Mouse (Mus musculus): ENCODE measurements around the gene Afap1l2. TPM values are rescaled to one million over a fixed set of nuclear protein-coding genes. Genes with fewer than 3 reads are reported as not detected.

Afap1l2 gene
- polyA plus RNA-seq, 1 experiment from 2014 or later: 11.7 TPM

DNA sequence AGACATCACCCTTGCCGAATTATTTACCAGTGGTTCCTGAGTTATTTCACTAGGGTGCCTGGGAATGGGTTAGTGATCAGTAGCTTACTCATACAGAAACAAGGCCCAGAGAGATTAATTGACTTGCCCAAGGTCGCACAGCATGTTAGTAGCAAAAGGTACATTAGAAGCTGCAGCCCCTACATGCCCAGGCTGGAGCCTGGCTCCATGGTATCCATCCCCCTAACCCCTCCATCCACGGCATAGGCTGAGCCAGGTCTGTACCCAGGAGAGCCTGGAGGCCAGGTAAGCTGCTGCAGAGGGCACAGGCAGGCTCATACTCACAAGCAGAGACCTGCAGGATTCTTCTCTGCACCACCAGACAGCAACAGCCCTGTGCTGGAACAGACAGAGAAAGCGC lies 6.1 kb downstream of the Afap1l2 start:
- no peak overlapping the region for H3K9ac ChIP-seq (ENCODE audit: low read depth, low read length)
- no peak overlapping the region for H3K4me2 ChIP-seq (ENCODE audit: low read length)
- H3K27ac ChIP-seq (ENCODE audit: low read length): no peak overlapping the region
- H3K4me1 ChIP-seq (ENCODE audit: control insufficient read depth, insufficient read depth, low read length): peaks cover 5% of the 10 kb centered on the region
- no peaks in the 10 kb centered on the region for H3K36me3 ChIP-seq (ENCODE audit: control insufficient read depth, insufficient read depth, low read length)
- no peaks in the 10 kb centered on the region for H3K27me3 ChIP-seq (ENCODE audit: control insufficient read depth, insufficient read depth, low read depth, low read length)
- ATAC-seq: no peak
- H3K4me3 ChIP-seq (ENCODE audit: low read depth, low read length): no peak overlapping the region
- WGBS: 92% methylated on average over 4 of the region's 4 CpGs
- no peaks in the 10 kb centered on the region for H3K9me3 ChIP-seq (replicated peaks; ENCODE audit: control insufficient read depth, low read length, poor library complexity, severe bottlenecking)

- Histone ChIP-seq H3K27ac (ENCODE audit: low read length) (no peak overlapping the region), H3K4me3 (ENCODE audit: low read depth, low read length) (no peak overlapping the region), H3K9me3 (replicated peaks; ENCODE audit: control insufficient read depth, low read length, poor library complexity, severe bottlenecking) (no peaks in the 10 kb centered on the region), H3K4me2 (ENCODE audit: low read length) (no peak overlapping the region), H3K27me3 (ENCODE audit: control insufficient read depth, insufficient read depth, low read depth, low read length) (no peaks in the 10 kb centered on the region), H3K36me3 (ENCODE audit: control insufficient read depth, insufficient read depth, low read length) (no peaks in the 10 kb centered on the region), H3K4me1 (ENCODE audit: control insufficient read depth, insufficient read depth, low read length) (peaks cover 8% of the 10 kb centered on the region), H3K9ac (ENCODE audit: low read depth, low read length) (no peak overlapping the region)
- ATAC-seq: no peak
- WGBS: 91% methylated on average over 5 of the region's 5 CpGs
Observed at GRCm38 (mm10) chr19:57000592-57000991, 7.4 kb downstream of the Afap1l2 start.

DNA sequence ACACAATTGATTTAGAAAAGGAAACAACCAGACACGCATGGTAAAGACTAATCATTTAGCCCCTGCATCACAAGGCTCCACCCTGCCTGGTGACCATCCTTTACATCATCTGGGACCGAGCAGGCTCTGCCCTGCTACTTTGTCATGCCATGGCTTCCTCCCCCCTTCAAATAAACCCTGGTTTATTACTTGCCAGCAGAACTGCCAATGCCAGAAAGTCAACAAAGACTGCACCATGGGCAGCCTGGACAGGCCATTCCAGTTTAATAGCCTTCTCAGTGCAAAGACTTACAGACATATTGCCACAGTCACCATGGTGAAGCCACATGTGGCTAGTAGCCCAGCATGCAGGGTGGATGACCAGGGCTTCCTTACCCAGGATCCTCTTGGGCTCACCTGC lies 8.2 kb downstream of the Afap1l2 start:
- ATAC-seq: no peak
- Histone ChIP-seq H3K27ac (ENCODE audit: low read length) (no peak overlapping the region), H3K36me3 (ENCODE audit: control insufficient read depth, insufficient read depth, low read length) (no peaks in the 10 kb centered on the region), H3K4me2 (ENCODE audit: low read length) (no peak overlapping the region), H3K9me3 (replicated peaks; ENCODE audit: control insufficient read depth, low read length, poor library complexity, severe bottlenecking) (no peaks in the 10 kb centered on the region), H3K4me1 (ENCODE audit: control insufficient read depth, insufficient read depth, low read length) (peaks cover 8% of the 10 kb centered on the region), H3K9ac (ENCODE audit: low read depth, low read length) (no peak overlapping the region), H3K27me3 (ENCODE audit: control insufficient read depth, insufficient read depth, low read depth, low read length) (no peaks in the 10 kb centered on the region), H3K4me3 (ENCODE audit: low read depth, low read length) (no peak overlapping the region)
- WGBS: 77% methylated on average over 2 of the region's 2 CpGs

DNA sequence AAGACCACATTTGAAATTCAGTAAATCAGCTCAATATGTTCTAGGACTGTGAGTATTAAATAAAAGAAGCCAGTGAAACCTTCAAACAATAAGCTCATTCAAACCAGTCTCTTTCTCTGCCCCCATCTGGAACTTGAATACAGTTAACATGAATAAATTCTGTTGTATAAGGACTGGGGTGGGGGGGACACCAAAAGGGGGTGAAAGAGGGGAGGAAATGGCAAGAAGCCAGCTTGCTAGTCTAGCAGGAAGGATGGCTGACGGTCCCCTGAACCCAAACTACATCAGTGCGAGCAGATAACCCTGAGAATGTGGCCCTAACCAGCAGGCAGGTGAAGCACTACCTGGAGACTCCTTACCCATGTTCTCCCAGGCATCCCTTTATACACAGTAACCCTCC lies 9.1 kb downstream of the Afap1l2 start:
- Histone ChIP-seq H3K36me3 (ENCODE audit: control insufficient read depth, insufficient read depth, low read length) (no peaks in the 10 kb centered on the region), H3K27me3 (ENCODE audit: control insufficient read depth, insufficient read depth, low read depth, low read length) (no peaks in the 10 kb centered on the region), H3K9ac (ENCODE audit: low read depth, low read length) (no peak overlapping the region), H3K4me2 (ENCODE audit: low read length) (no peak overlapping the region), H3K4me1 (ENCODE audit: control insufficient read depth, insufficient read depth, low read length) (peaks cover 8% of the 10 kb centered on the region), H3K9me3 (replicated peaks; ENCODE audit: control insufficient read depth, low read length, poor library complexity, severe bottlenecking) (no peaks in the 10 kb centered on the region), H3K27ac (ENCODE audit: low read length) (0 out of 2 replicates have a peak overlapping the region, but pooled peaks have one; percentile 38), H3K4me3 (ENCODE audit: low read depth, low read length) (no peak overlapping the region)
- 72% methylated on average over 2 of the region's 2 CpGs for WGBS
- ATAC-seq: no peak

DNA sequence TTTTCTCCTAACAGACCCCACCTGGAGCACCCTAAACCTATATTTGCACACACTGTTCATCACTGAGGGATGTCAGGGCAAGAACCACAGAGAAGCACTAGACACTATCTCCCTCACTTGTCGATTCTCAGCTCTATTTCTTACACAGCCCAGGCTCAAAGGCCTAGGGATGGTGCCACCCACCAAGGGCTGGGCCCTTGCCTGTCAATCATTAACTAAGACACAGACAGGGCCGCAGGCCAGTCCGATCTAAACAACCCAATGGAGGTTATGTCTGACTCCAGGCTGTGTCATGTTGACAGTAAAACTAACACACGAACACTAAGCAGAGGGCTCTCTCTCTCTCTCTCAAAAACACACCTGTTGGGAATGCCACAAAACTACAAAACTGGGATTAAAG lies 9.7 kb downstream of the Afap1l2 start:
- WGBS: 86% methylated on average over 4 of the region's 4 CpGs
- Histone ChIP-seq H3K27ac (ENCODE audit: low read length) (0 out of 2 replicates have a peak overlapping the region, but pooled peaks have one; percentile 15), H3K27me3 (ENCODE audit: control insufficient read depth, insufficient read depth, low read depth, low read length) (no peaks in the 10 kb centered on the region), H3K4me1 (ENCODE audit: control insufficient read depth, insufficient read depth, low read length) (peaks cover 8% of the 10 kb centered on the region), H3K9me3 (replicated peaks; ENCODE audit: control insufficient read depth, low read length, poor library complexity, severe bottlenecking) (no peaks in the 10 kb centered on the region), H3K9ac (ENCODE audit: low read depth, low read length) (no peak overlapping the region), H3K4me3 (ENCODE audit: low read depth, low read length) (no peak overlapping the region), H3K36me3 (ENCODE audit: control insufficient read depth, insufficient read depth, low read length) (no peaks in the 10 kb centered on the region), H3K4me2 (ENCODE audit: low read length) (no peak overlapping the region)
- ATAC-seq: no peak

- Histone ChIP-seq H3K27me3 (ENCODE audit: control insufficient read depth, insufficient read depth, low read depth, low read length) (no peaks in the 10 kb centered on the region), H3K9ac (ENCODE audit: low read depth, low read length) (0 out of 2 replicates have a peak overlapping the region, but pooled peaks have one; percentile 7)
- ATAC-seq: peak; percentile 66; the same call in 1 of the 2 replicates
Observed at GRCm38 (mm10) chr19:56997164-56997599, 10.8 kb downstream of the Afap1l2 start.

DNA sequence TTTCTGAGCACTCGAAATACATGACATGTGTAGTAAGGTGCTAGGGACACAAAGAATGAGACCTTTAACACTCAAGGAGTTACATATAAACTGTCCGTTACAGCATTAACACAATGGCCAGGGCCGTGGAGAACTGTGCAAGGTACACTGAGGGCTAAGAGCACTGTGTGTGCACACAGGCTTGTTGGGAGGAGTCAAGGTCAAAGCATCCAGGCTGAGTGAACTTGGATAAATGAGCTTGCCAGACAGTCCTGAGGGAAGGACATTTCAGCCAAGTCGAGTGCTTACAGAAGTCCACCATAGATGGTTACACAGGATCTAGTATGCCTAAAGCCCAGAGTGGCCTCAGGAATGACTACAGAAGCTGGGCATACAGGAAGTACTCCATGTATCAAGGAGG lies 12.6 kb downstream of the Afap1l2 start:
- Histone ChIP-seq H3K36me3 (ENCODE audit: control insufficient read depth, insufficient read depth, low read length) (no peaks in the 10 kb centered on the region), H3K27me3 (ENCODE audit: control insufficient read depth, insufficient read depth, low read depth, low read length) (no peaks in the 10 kb centered on the region), H3K27ac (ENCODE audit: low read length) (no peak overlapping the region), H3K4me1 (ENCODE audit: control insufficient read depth, insufficient read depth, low read length) (peaks cover 14% of the 10 kb centered on the region), H3K4me3 (ENCODE audit: low read depth, low read length) (no peak overlapping the region), H3K9ac (ENCODE audit: low read depth, low read length) (no peak overlapping the region), H3K4me2 (ENCODE audit: low read length) (no peak overlapping the region), H3K9me3 (replicated peaks; ENCODE audit: control insufficient read depth, low read length, poor library complexity, severe bottlenecking) (no peaks in the 10 kb centered on the region)
- 92% methylated on average over 4 of the region's 4 CpGs for WGBS
- ATAC-seq: no peak

More at GRCm38 (mm10) chr19:56997164-56997599, 10.8 kb downstream of the Afap1l2 start:
- Histone ChIP-seq H3K4me1 (ENCODE audit: control insufficient read depth, insufficient read depth, low read length) (peaks cover 8% of the 10 kb centered on the region), H3K4me2 (ENCODE audit: low read length) (peak overlapping the region; percentile 41), H3K9me3 (replicated peaks; ENCODE audit: control insufficient read depth, low read length, poor library complexity, severe bottlenecking) (no peaks in the 10 kb centered on the region), H3K36me3 (ENCODE audit: control insufficient read depth, insufficient read depth, low read length) (no peaks in the 10 kb centered on the region), H3K27ac (ENCODE audit: low read length) (peak overlapping the region; percentile 50), H3K4me3 (ENCODE audit: low read depth, low read length) (no peak overlapping the region)
- 5% methylated on average over 10 of the region's 10 CpGs for WGBS

- H3K4me3 ChIP-seq (ENCODE audit: low read depth, low read length): no peak overlapping the region
- ATAC-seq: no peak
Observed at GRCm38 (mm10) chr19:56994653-56995052, 13.4 kb downstream of the Afap1l2 start.

DNA sequence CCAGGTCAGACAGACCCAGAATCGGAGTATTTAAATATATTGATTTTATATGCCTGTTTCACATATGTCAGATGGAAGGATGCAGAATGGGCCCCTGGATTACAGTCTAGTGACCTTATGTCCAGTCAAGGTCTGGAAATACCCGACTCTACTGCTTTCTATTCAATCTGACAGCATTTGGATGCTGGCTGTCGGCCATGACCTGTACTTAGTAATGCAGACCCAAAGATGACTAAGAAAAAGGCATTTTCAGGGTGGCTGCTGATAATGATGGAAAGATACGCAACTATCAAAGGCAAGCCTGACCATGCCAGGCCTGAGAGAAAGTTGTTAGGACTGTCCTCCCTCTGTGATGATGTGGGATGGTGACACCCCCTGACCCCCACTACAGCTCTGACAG lies 14.3 kb downstream of the Afap1l2 start:
- H3K9me3 ChIP-seq (replicated peaks; ENCODE audit: control insufficient read depth, low read length, poor library complexity, severe bottlenecking): no peaks in the 10 kb centered on the region
- no peak overlapping the region for H3K4me3 ChIP-seq (ENCODE audit: low read depth, low read length)
- no peak for ATAC-seq
- H3K4me1 ChIP-seq (ENCODE audit: control insufficient read depth, insufficient read depth, low read length): peaks cover 23% of the 10 kb centered on the region
- no peak overlapping the region for H3K4me2 ChIP-seq (ENCODE audit: low read length)
- H3K9ac ChIP-seq (ENCODE audit: low read depth, low read length): no peak overlapping the region
- H3K27me3 ChIP-seq (ENCODE audit: control insufficient read depth, insufficient read depth, low read depth, low read length): no peaks in the 10 kb centered on the region
- no peaks in the 10 kb centered on the region for H3K36me3 ChIP-seq (ENCODE audit: control insufficient read depth, insufficient read depth, low read length)
- WGBS: 77% methylated on average over 4 of the region's 4 CpGs
- no peak overlapping the region for H3K27ac ChIP-seq (ENCODE audit: low read length)

More at GRCm38 (mm10) chr19:56994653-56995052, 13.4 kb downstream of the Afap1l2 start:
- WGBS: 63% methylated on average over 4 of the region's 4 CpGs
- no peaks in the 10 kb centered on the region for H3K27me3 ChIP-seq (ENCODE audit: control insufficient read depth, insufficient read depth, low read depth, low read length)
- H3K36me3 ChIP-seq (ENCODE audit: control insufficient read depth, insufficient read depth, low read length): no peaks in the 10 kb centered on the region
- no peaks in the 10 kb centered on the region for H3K9me3 ChIP-seq (replicated peaks; ENCODE audit: control insufficient read depth, low read length, poor library complexity, severe bottlenecking)
- peaks cover 21% of the 10 kb centered on the region for H3K4me1 ChIP-seq (ENCODE audit: control insufficient read depth, insufficient read depth, low read length)
- H3K9ac ChIP-seq (ENCODE audit: low read depth, low read length): no peak overlapping the region
- H3K4me2 ChIP-seq (ENCODE audit: low read length): no peak overlapping the region
- no peak overlapping the region for H3K27ac ChIP-seq (ENCODE audit: low read length)

All from midbrain, embryonic 16.5 days (tissue).